Mouse (Mus musculus) ES-CJ7 (cell line): ENCODE measurements around the gene Gm6899.

Experiments
- DNase-seq: peaks from one replicate; pipeline ENCODE4 v3.0.0; 2011; ENCODE audit warnings: low read depth, low spot score

The Gm6899 gene

GRCm38 (mm10) chr11:26642141-26642540 is 49.1 kb downstream of the Gm6899 start:
- no peak for DNase-seq
